Mouse (Mus musculus): ENCODE results near the gene Nf2.

DNA sequence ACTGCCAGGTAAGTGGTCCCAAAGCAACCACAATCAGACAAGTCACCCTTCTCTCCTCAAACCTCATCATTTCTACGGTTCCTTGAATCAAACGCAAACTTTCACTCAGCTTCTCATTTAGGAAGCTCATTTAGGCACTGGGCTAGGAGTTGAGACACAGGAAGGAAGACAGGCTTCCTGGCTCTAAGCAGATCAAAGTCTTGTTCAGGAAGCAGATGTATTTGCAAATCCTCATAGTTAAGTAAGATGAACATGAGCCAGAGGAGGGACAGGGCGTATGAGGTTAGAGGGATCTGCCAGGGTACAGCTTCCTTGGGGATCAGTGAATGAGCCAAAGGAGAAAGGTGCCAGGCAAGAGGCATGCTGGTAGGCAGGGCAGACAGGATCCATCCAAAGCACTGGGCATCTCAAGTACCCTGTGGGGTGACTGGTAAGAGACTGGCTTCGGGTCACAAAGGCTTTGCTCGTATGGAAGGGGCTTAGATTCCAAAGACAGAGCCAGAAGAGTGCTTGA lies 64.7 kb downstream of the Nf2 start:
- TF ChIP-seq CTCF (IDR thresholded peaks at IDR 0.05; ENCODE audit: low read depth, low read length) (no peak), EP300 (IDR thresholded peaks at IDR 0.05; ENCODE audit: insufficient read depth, low read depth, low read length) (no peak), POLR2A (IDR thresholded peaks at IDR 0.05; ENCODE audit: insufficient read depth, low read length) (no peak)
